Mouse (Mus musculus): ENCODE data around the gene 4930415L06Rik.

DNA sequence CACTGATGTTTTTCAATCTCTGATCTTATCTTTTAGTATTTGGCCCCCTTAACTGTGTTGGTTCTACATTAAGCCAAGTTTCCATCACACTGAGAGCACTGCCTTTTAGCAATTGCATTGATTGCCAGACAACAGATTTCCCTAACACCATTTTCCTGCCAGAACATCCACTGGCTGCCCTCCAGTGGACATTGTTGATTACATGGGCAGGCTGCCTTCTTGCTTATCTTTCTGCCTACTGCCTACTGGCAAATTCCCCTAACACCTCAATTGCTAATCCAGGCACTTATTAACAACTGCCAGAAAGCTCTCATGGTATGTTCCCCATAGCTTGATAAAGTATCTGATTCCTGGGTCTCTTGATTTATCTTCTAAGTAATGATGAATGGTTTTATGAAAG is 46.0 kb upstream of the 4930415L06Rik start:
- TF ChIP-seq CTCF (IDR thresholded peaks at IDR 0.05) (0 out of 2 replicates have a peak, but pooled peaks have one; percentile 9), EP300 (IDR thresholded peaks at IDR 0.05; ENCODE audit: insufficient read depth, low read depth, low read length) (no peak), POLR2A (IDR thresholded peaks at IDR 0.05; ENCODE audit: insufficient read depth, low read depth, low read length) (no peak)

All from heart, adult 2 months (tissue).